Mouse (Mus musculus): ENCODE results near the gene Map3k21. TPM values are rescaled to one million over a fixed set of nuclear protein-coding genes. Genes with fewer than 3 reads are reported as not detected.

Gene Map3k21
- total and polyA plus RNA-seq, 2 experiments from 2014 or later, result 0.07 to 0.34 TPM

DNA sequence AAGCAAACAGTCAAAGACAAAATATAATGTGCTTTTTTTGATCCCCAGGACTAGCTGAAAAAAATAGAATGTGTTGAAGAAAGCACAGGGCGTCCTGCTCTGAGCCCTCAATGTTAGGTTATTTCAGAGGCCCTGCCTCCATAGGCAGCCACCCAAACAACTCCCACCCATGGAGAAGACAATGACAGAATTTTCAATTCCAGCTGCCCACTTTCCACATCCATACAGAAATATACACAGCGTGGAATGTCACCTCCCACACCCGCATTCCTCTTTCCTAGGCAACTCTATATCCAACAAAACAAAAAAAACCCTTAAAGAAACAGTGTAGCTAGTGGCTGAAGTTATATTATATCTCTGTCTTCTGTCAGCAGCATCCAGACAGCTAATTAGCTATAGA lies 61.1 kb downstream of the Map3k21 start:
- Histone ChIP-seq H3K9ac (replicated peaks; ENCODE audit: low read depth, low read length) (no peak overlapping the region), H3K36me3 (replicated peaks; ENCODE audit: control insufficient read depth, insufficient read depth, low read length) (no peaks in the 10 kb centered on the region), H3K4me1 (ENCODE audit: control insufficient read depth, insufficient read depth) (no peaks in the 10 kb centered on the region), H3K9me3 (replicated peaks; ENCODE audit: control insufficient read depth, low read length) (no peaks in the 10 kb centered on the region; the same call in 1 of the 2 replicates), H3K27me3 (ENCODE audit: control insufficient read depth, insufficient read depth, low read length) (no peaks in the 10 kb centered on the region), H3K4me3 (ENCODE audit: low read depth, low read length) (no peak overlapping the region), H3K4me2 (ENCODE audit: low read depth, low read length) (no peak overlapping the region), H3K27ac (ENCODE audit: low read depth) (no peak overlapping the region)
- TF ChIP-seq EP300 (IDR thresholded peaks at IDR 0.05; ENCODE audit: low read depth) (no peak), CTCF (IDR thresholded peaks at IDR 0.05; ENCODE audit: low read depth) (no peak)
- ATAC-seq (ENCODE audit: insufficient read depth, low read depth) (no peak), DNase-seq (ENCODE audit: low spot score) (no peak)
- 31% methylated on average over 3 of the region's 3 CpGs for WGBS

DNA sequence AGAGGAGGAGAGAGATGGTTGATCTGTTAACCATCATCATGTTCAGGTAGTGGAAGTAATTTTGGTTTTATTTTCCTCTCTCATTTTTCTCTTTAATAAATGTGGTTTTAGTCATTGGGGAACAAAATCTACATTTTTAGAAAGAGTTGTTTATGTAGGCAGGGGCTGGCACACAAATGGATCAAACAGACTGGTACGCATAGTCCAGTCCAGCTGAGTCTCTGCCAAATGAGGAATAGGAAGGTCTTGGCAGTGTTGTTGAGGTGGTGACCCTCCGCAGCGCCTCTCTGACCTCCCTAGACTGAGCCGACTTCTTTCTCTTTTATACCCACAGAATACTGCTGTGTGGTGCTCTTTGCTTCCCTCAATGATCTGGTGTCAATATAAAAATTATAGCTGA lies 65.7 kb downstream of the Map3k21 start:
- no peak for ATAC-seq (ENCODE audit: insufficient read depth, low read depth)
- 78% methylated on average over 4 of the region's 4 CpGs for WGBS
- no peak for DNase-seq (ENCODE audit: low spot score)

DNA sequence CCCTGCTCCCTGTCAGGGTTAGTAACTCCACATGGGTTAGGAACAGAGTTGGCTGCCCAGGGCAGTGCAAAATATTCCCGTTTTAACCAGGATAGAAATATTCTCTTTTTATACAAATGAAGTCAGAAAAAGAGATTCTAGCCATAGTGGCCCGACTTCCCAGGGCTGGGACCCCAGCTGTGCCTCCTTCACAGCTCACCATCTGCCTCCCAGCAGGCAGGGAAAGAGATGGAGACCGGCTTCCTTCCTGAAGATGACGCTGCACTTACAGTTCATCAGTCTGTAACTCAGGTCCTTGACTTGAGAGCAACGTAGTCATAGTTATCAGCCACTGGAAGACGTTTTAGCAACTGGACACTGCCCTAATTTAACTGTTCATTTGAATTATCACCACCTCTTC lies 70.6 kb downstream of the Map3k21 start:
- Histone ChIP-seq H3K27me3 (ENCODE audit: control insufficient read depth, insufficient read depth, low read length) (no peaks in the 10 kb centered on the region), H3K4me2 (ENCODE audit: low read depth, low read length) (no peak overlapping the region), H3K36me3 (replicated peaks; ENCODE audit: control insufficient read depth, insufficient read depth, low read length) (no peaks in the 10 kb centered on the region), H3K9me3 (replicated peaks; ENCODE audit: control insufficient read depth, low read length) (no peaks in the 10 kb centered on the region), H3K4me1 (ENCODE audit: control insufficient read depth, insufficient read depth) (no peaks in the 10 kb centered on the region), H3K27ac (ENCODE audit: low read depth) (no peak overlapping the region), H3K4me3 (ENCODE audit: low read depth, low read length) (no peak overlapping the region), H3K9ac (replicated peaks; ENCODE audit: low read depth, low read length) (no peak overlapping the region)
- DNase-seq (ENCODE audit: low spot score) (no peak), ATAC-seq (ENCODE audit: insufficient read depth, low read depth) (no peak)
- TF ChIP-seq EP300 (IDR thresholded peaks at IDR 0.05; ENCODE audit: low read depth), result no peak
- no peak for TF ChIP-seq CTCF (IDR thresholded peaks at IDR 0.05; ENCODE audit: low read depth)
- WGBS, result 11% methylated on average over 6 of the region's 6 CpGs

More for the DNA sequence above, 65.7 kb downstream of the Map3k21 start:
- Histone ChIP-seq H3K4me3 (ENCODE audit: low read depth, low read length) (no peak overlapping the region), H3K36me3 (replicated peaks; ENCODE audit: control insufficient read depth, insufficient read depth, low read length) (no peaks in the 10 kb centered on the region), H3K9ac (replicated peaks; ENCODE audit: low read depth, low read length) (no peak overlapping the region), H3K4me2 (ENCODE audit: low read depth, low read length) (no peak overlapping the region), H3K9me3 (replicated peaks; ENCODE audit: control insufficient read depth, low read length) (no peaks in the 10 kb centered on the region), H3K27ac (ENCODE audit: low read depth) (no peak overlapping the region), H3K27me3 (ENCODE audit: control insufficient read depth, insufficient read depth, low read length) (no peaks in the 10 kb centered on the region), H3K4me1 (ENCODE audit: control insufficient read depth, insufficient read depth) (no peaks in the 10 kb centered on the region)
- TF ChIP-seq CTCF (IDR thresholded peaks at IDR 0.05; ENCODE audit: low read depth) (no peak), EP300 (IDR thresholded peaks at IDR 0.05; ENCODE audit: low read depth) (no peak)

DNA sequence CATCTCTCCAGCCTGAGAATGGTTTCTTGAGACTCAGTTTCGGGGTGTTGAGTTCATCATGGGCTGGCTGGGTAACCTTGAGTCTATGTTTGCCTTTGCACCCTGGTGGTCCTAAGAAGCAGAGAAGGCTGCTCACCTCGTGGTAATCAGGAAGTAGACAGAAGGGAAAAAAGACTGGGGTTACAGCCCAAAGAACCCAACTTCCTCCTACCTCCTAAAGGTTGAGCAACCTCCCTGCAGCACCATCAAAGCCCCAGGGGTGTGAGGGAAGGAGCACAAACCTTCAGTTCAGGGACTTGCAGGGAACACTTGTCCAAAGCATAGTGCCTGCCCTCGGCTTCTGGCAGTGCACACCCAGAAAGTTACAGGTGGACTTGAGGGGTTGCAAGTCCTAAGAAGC lies 73.3 kb downstream of the Map3k21 start:
- DNase-seq (ENCODE audit: low spot score) (no peak), ATAC-seq (ENCODE audit: insufficient read depth, low read depth) (no peak)
- Histone ChIP-seq H3K4me1 (ENCODE audit: control insufficient read depth, insufficient read depth) (no peaks in the 10 kb centered on the region), H3K27me3 (ENCODE audit: control insufficient read depth, insufficient read depth, low read length) (no peaks in the 10 kb centered on the region), H3K4me2 (ENCODE audit: low read depth, low read length) (no peak overlapping the region), H3K27ac (ENCODE audit: low read depth) (no peak overlapping the region), H3K9ac (replicated peaks; ENCODE audit: low read depth, low read length) (no peak overlapping the region), H3K4me3 (ENCODE audit: low read depth, low read length) (no peak overlapping the region), H3K9me3 (replicated peaks; ENCODE audit: control insufficient read depth, low read length) (no peaks in the 10 kb centered on the region), H3K36me3 (replicated peaks; ENCODE audit: control insufficient read depth, insufficient read depth, low read length) (no peaks in the 10 kb centered on the region)
- 46% methylated on average over 3 of the region's 3 CpGs for WGBS
- TF ChIP-seq CTCF (IDR thresholded peaks at IDR 0.05; ENCODE audit: low read depth) (no peak), EP300 (IDR thresholded peaks at IDR 0.05; ENCODE audit: low read depth) (no peak)

DNA sequence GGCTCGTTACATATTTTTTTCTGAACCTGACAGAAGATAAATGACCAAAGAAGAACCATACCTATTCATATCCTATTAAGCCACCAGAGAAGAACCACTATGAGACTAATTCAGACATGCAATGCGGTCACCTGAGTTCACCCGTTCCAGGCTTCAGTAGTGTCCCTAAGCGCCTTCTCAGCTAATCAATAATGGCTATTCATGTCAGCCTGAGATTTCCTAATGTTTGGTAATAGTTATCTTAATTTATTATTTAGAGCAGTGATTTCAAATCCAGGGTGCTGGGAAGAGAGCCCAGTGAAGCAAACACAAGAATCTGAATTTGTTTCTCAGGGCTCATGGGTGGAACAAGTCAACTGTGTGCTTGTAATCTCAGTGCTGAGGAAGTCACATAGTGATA lies 73.9 kb downstream of the Map3k21 start:
- Histone ChIP-seq H3K27ac (ENCODE audit: low read depth) (no peak overlapping the region), H3K9ac (replicated peaks; ENCODE audit: low read depth, low read length) (no peak overlapping the region), H3K27me3 (ENCODE audit: control insufficient read depth, insufficient read depth, low read length) (no peaks in the 10 kb centered on the region), H3K9me3 (replicated peaks; ENCODE audit: control insufficient read depth, low read length) (no peaks in the 10 kb centered on the region), H3K4me3 (ENCODE audit: low read depth, low read length) (no peak overlapping the region), H3K4me1 (ENCODE audit: control insufficient read depth, insufficient read depth) (no peaks in the 10 kb centered on the region), H3K36me3 (replicated peaks; ENCODE audit: control insufficient read depth, insufficient read depth, low read length) (no peaks in the 10 kb centered on the region), H3K4me2 (ENCODE audit: low read depth, low read length) (no peak overlapping the region)
- 83% methylated on average over 4 of the region's 4 CpGs for WGBS
- DNase-seq (ENCODE audit: low spot score), result no peak
- no peak for TF ChIP-seq EP300 (IDR thresholded peaks at IDR 0.05; ENCODE audit: low read depth)
- TF ChIP-seq CTCF (IDR thresholded peaks at IDR 0.05; ENCODE audit: low read depth), result no peak
- ATAC-seq (ENCODE audit: insufficient read depth, low read depth), result no peak

DNA sequence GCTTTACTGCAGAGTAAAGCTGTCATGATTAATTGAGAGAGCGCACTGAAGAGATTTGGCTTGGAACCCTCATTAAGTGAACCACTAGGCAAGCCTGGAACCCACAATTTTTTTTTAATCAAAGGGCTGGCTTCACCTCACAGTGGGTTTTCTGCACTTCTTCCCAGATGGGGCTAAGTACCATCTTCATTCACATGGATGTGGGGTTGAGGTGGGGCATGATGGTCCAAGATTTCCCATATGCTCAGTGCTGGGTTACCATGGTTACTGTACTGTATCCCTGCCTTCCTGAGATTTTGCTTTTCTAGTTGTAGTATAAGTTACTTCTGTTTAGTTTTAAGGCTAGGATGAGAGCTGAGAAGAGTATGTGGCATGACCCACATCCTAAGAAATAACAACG lies 75.1 kb downstream of the Map3k21 start:
- H3K27me3 ChIP-seq (ENCODE audit: control insufficient read depth, insufficient read depth, low read length), result no peaks in the 10 kb centered on the region
- WGBS, result 95% methylated on average over 2 of the region's 2 CpGs
- no peak for TF ChIP-seq EP300 (IDR thresholded peaks at IDR 0.05; ENCODE audit: low read depth)

More for the DNA sequence above, 75.1 kb downstream of the Map3k21 start:
- Histone ChIP-seq H3K36me3 (replicated peaks; ENCODE audit: control insufficient read depth, insufficient read depth, low read length) (no peaks in the 10 kb centered on the region), H3K4me3 (ENCODE audit: low read depth, low read length) (no peak overlapping the region), H3K27ac (ENCODE audit: low read depth) (no peak overlapping the region), H3K4me2 (ENCODE audit: low read depth, low read length) (no peak overlapping the region), H3K9ac (replicated peaks; ENCODE audit: low read depth, low read length) (no peak overlapping the region), H3K4me1 (ENCODE audit: control insufficient read depth, insufficient read depth) (no peaks in the 10 kb centered on the region), H3K9me3 (replicated peaks; ENCODE audit: control insufficient read depth, low read length) (no peaks in the 10 kb centered on the region)
- ATAC-seq (ENCODE audit: insufficient read depth, low read depth), result no peak
- no peak for DNase-seq (ENCODE audit: low spot score)

Measured in heart, postnatal 0 days (tissue).